Mouse (Mus musculus) heart, embryonic 14.5 days (tissue): ENCODE measurements around the gene Klra3. TPM values are rescaled to one million over a fixed set of nuclear protein-coding genes. Genes with fewer than 3 reads are reported as not detected.

Experiments
- polyA plus RNA-seq: library from polyadenylated mRNA; unstranded; fragments of >200 nt; fragmentation: Nextera tagmentation; extraction: Ambion mirVana; gene quantifications from 2 replicates; pipeline ENCODE4 v1.2.1, GENCODE M21; 2014

The Klra3 gene
- polyA plus RNA-seq, 1 experiment from 2014 or later: not detected

Other genes with a start within 250 kb of the Klra3 start
- not detected in 2 replicates for gene Klra8, start 207.7 kb downstream of the Klra3 start, polyA plus RNA-seq
- gene Klra9, start 144.5 kb downstream of the Klra3 start, polyA plus RNA-seq: not detected in 2 replicates
- not detected in 2 replicates for gene Klra7, start 104.3 kb downstream of the Klra3 start, polyA plus RNA-seq
- gene Klra10, start 55.6 kb downstream of the Klra3 start, polyA plus RNA-seq: not detected in 2 replicates
- gene Klra1, start 49.3 kb upstream of the Klra3 start, polyA plus RNA-seq: not detected in 2 replicates